Mouse (Mus musculus) MEL (cell line): ENCODE data around the gene Abtb1. TPM values are rescaled to one million over a fixed set of nuclear protein-coding genes. Genes with fewer than 3 reads are reported as not detected.

Experiments used
- DNase-seq: peaks from one replicate; pipeline ENCODE4 v3.0.0; 2011; ENCODE audit warnings: low read depth, low spot score
- H3K27ac ChIP-seq: 2 replicates; pipeline ENCODE4 v1.5.1; 2012; ENCODE audit warnings: low read depth, mild to moderate bottlenecking, control low read depth, low read length, moderate library complexity; ENCODE audit not compliant: control insufficient read depth
- H3K27me3 ChIP-seq, 2 experiments: fragments of 150-350 bp in 1 of 2; sonication (generic) in 1 of 2; 2 replicates each; pipeline ENCODE4 v1.6.1; 2012; ENCODE audit warnings: low read length in 2 of 2, mild to moderate bottlenecking in 2 of 2, improper control_type of control experiment in 1 of 2, moderate library complexity in 1 of 2; ENCODE audit not compliant: insufficient read depth in 2 of 2, control insufficient read depth in 1 of 2
- H3K36me3 ChIP-seq, 2 experiments: 2 replicates each; pipeline ENCODE4 v1.6.1; 2012 to 2014; ENCODE audit warnings: low read length in 2 of 2, improper control_type of control experiment in 1 of 2, inconsistent platforms in 1 of 2, mild to moderate bottlenecking in 1 of 2; ENCODE audit not compliant: insufficient read depth in 2 of 2, control insufficient read depth in 1 of 2
- H3K4me1 ChIP-seq, 2 experiments: fragments of 150-350 bp in 1 of 2; sonication (generic) in 1 of 2; 2 replicates each; pipeline ENCODE4 v1.6.1; 2012; ENCODE audit warnings: low read length in 2 of 2, improper control_type of control experiment in 1 of 2, mild to moderate bottlenecking in 1 of 2; ENCODE audit not compliant: insufficient read depth in 2 of 2, control insufficient read depth in 1 of 2
- H3K4me3 ChIP-seq, 2 experiments: fragments of 150-350 bp in 1 of 2; sonication (generic) in 1 of 2; 2 replicates each; pipeline ENCODE4 v1.5.1; 2012; ENCODE audit warnings: low read depth in 2 of 2, low read length in 2 of 2, mild to moderate bottlenecking in 2 of 2, moderate library complexity in 2 of 2, control low read depth in 1 of 2, improper control_type of control experiment in 1 of 2; ENCODE audit not compliant: control insufficient read depth in 1 of 2, insufficient read depth in 1 of 2
- H3K79me2 ChIP-seq: 2 replicates; pipeline ENCODE4 v1.6.1; 2012; ENCODE audit warnings: mild to moderate bottlenecking, low read length, moderate library complexity; ENCODE audit not compliant: control insufficient read depth, poor library complexity, insufficient read depth
- H3K9ac ChIP-seq: 2 replicates; pipeline ENCODE4 v1.6.1; 2012; ENCODE audit warnings: low read depth, mild to moderate bottlenecking, control low read depth, low read length, moderate library complexity; ENCODE audit not compliant: control insufficient read depth, poor library complexity, severe bottlenecking
- H3K9me3 ChIP-seq: fragments of 150-350 bp; sonication (generic); replicated peaks from 2 replicates; pipeline ENCODE4 v1.6.1; 2012; ENCODE audit warnings: mild to moderate bottlenecking, low read length, improper control_type of control experiment, moderate library complexity; ENCODE audit not compliant: insufficient read depth
- CHD1 ChIP-seq: IDR thresholded peaks from 2 replicates; pipeline ENCODE4 v1.6.1; 2012; ENCODE audit warnings: low read depth, mild to moderate bottlenecking, inconsistent platforms, low read length, improper control_type of control experiment
- CHD2 ChIP-seq: IDR thresholded peaks from 2 replicates; pipeline ENCODE4 v1.6.1; 2011; ENCODE audit warnings: low read length, improper control_type of control experiment
- CTCF ChIP-seq, 3 experiments: IDR thresholded peaks in 2 of 3; conservative IDR thresholded peaks in 1 of 3; 2 replicates each; pipeline ENCODE4 v1.5.1; 2011 to 2012; ENCODE audit warnings: low read length in 3 of 3, low read depth in 2 of 3, mild to moderate bottlenecking in 2 of 3, improper control_type of control experiment in 1 of 3, inconsistent platforms in 1 of 3, mixed read lengths in 1 of 3, moderate library complexity in 1 of 3; ENCODE audit not compliant: control insufficient read depth in 1 of 3, insufficient read depth in 1 of 3, poor library complexity in 1 of 3, severe bottlenecking in 1 of 3
- E2F4 ChIP-seq: IDR thresholded peaks from 2 replicates; pipeline ENCODE4 v1.6.1; 2011; ENCODE audit warnings: low read depth, low read length, improper control_type of control experiment, borderline replicate concordance
- EP300 ChIP-seq, 2 experiments: IDR thresholded peaks; 2 replicates each; pipeline ENCODE4 v1.6.1; 2011; ENCODE audit warnings: improper control_type of control experiment in 2 of 2, low read length in 2 of 2, low read depth in 1 of 2, mild to moderate bottlenecking in 1 of 2
- ETS1 ChIP-seq: IDR thresholded peaks from 2 replicates; pipeline ENCODE4 v1.6.1; 2012; ENCODE audit warnings: low read depth, mild to moderate bottlenecking, inconsistent platforms, low read length, improper control_type of control experiment, moderate library complexity
- GATA1 ChIP-seq: IDR thresholded peaks from 2 replicates; pipeline ENCODE4 v1.6.1; 2011; ENCODE audit warnings: low read depth, low read length, improper control_type of control experiment
- HCFC1 ChIP-seq: IDR thresholded peaks from 2 replicates; pipeline ENCODE4 v1.6.1; 2012; ENCODE audit warnings: low read depth, mild to moderate bottlenecking, inconsistent platforms, low read length, improper control_type of control experiment, moderate library complexity
- MEF2A ChIP-seq: IDR thresholded peaks from 2 replicates; pipeline ENCODE4 v1.6.1; 2014; ENCODE audit warnings: low read depth, mild to moderate bottlenecking, inconsistent platforms, low read length, improper control_type of control experiment; ENCODE audit not compliant: poor library complexity, insufficient replicate concordance, severe bottlenecking; ENCODE audit errors: extremely low read depth
- MXI1 ChIP-seq: IDR thresholded peaks from 2 replicates; pipeline ENCODE4 v1.6.1; 2011; ENCODE audit warnings: mild to moderate bottlenecking, low read depth, low read length, improper control_type of control experiment
- MYB ChIP-seq: IDR thresholded peaks from 2 replicates; pipeline ENCODE4 v1.6.1; 2011; ENCODE audit warnings: mild to moderate bottlenecking, low read depth, low read length, improper control_type of control experiment
- NRF1 ChIP-seq: IDR thresholded peaks from 2 replicates; pipeline ENCODE4 v1.6.1; 2014; ENCODE audit warnings: low read depth, mild to moderate bottlenecking, inconsistent platforms, low read length, improper control_type of control experiment, moderate library complexity; ENCODE audit not compliant: poor library complexity, insufficient read depth, severe bottlenecking
- POLR2AphosphoS2 ChIP-seq: IDR thresholded peaks from 2 replicates; pipeline ENCODE4 v1.6.1; 2011; ENCODE audit warnings: low read length, improper control_type of control experiment
- SIN3A ChIP-seq: IDR thresholded peaks from 2 replicates; pipeline ENCODE4 v1.6.1; 2012; ENCODE audit warnings: low read length, improper control_type of control experiment, inconsistent platforms
- SMC3 ChIP-seq: IDR thresholded peaks from 2 replicates; pipeline ENCODE4 v1.6.1; 2011; ENCODE audit warnings: low read depth, low read length, improper control_type of control experiment
- TBP ChIP-seq: IDR thresholded peaks from 2 replicates; pipeline ENCODE4 v1.8.0; 2011; ENCODE audit warnings: low read depth, low read length, improper control_type of control experiment
- UBTF ChIP-seq: IDR thresholded peaks from 2 replicates; pipeline ENCODE4 v1.6.1; 2012; ENCODE audit warnings: low read depth, mild to moderate bottlenecking, inconsistent platforms, low read length, improper control_type of control experiment, moderate library complexity, borderline replicate concordance; ENCODE audit not compliant: insufficient read depth
- USF2 ChIP-seq, 2 experiments: IDR thresholded peaks; 2 replicates each; pipeline ENCODE4 v1.6.1; 2011 to 2012; ENCODE audit warnings: improper control_type of control experiment in 2 of 2, low read length in 2 of 2, borderline replicate concordance in 1 of 2, inconsistent platforms in 1 of 2, low read depth in 1 of 2, mild to moderate bottlenecking in 1 of 2; ENCODE audit not compliant: insufficient read depth in 1 of 2
- ZC3H11A ChIP-seq: IDR thresholded peaks from 2 replicates; pipeline ENCODE4 v1.6.1; 2012; ENCODE audit warnings: low read depth, mild to moderate bottlenecking, inconsistent platforms, low read length, improper control_type of control experiment
- ZMIZ1 ChIP-seq: IDR thresholded peaks from 2 replicates; pipeline ENCODE4 v1.6.1; 2012; ENCODE audit warnings: low read depth, mild to moderate bottlenecking, inconsistent platforms, low read length, improper control_type of control experiment, moderate library complexity
- ZNF384 ChIP-seq: IDR thresholded peaks from 2 replicates; pipeline ENCODE4 v1.6.1; 2012; ENCODE audit warnings: low read depth, mild to moderate bottlenecking, inconsistent platforms, low read length, improper control_type of control experiment
- polyA plus RNA-seq, 2 experiments: library from polyadenylated mRNA; stranded (reverse) in 1 of 2; unstranded in 1 of 2; fragments of >175 nt in 1 of 2; fragments of >200 nt in 1 of 2; gene quantifications; 2 replicates each; pipeline versions ENCODE4 v1.2.1 to v1.2.4; 2012; ENCODE audit warnings: low replicate concordance in 2 of 2, low read depth in 1 of 2; ENCODE audit not compliant: insufficient read length in 2 of 2, insufficient read depth in 1 of 2, missing spikeins in 1 of 2
- total RNA-seq: library from RNA; depleted of rRNA; stranded (reverse); fragments of 300-350 nt; gene quantifications from 2 replicates; pipeline ENCODE4 v1.2.3, GENCODE M21; 2012

The Abtb1 gene
- total and polyA plus RNA-seq, 3 experiments, result 7.4 to 16.9 TPM; not detected in 1

- Histone ChIP-seq H3K9me3 (no peaks in the 10 kb centered on the region), H3K4me1 (peaks cover 2 to 6% of the 10 kb centered on the region in 2 experiments; a peak in 2 of 4 replicates), H3K27ac (no peak overlapping the region), H3K79me2 (no peaks in the 10 kb centered on the region; the same call in 1 of the 2 replicates), H3K36me3 (no peaks in the 10 kb centered on the region), H3K9ac (no peak overlapping the region), H3K27me3 (peaks cover 1 to 2% of the 10 kb centered on the region in 2 experiments; a peak in 2 of 4 replicates), H3K4me3 (no peak overlapping the region)
- no peak for DNase-seq
- TF ChIP-seq ZNF384 (no peak), CTCF (IDR thresholded peaks at IDR 0.05 in 2 of 3, conservative IDR thresholded peaks at IDR 0.05 in 1 of 3; ENCODE audit: control insufficient read depth in 1 of 3, insufficient read depth in 1 of 3, low read depth in 2 of 3, low read length in 3 of 3, poor library complexity in 1 of 3, severe bottlenecking in 1 of 3) (no peak), NRF1 (no peak), HCFC1 (no peak), USF2 (IDR thresholded peaks at IDR 0.05; ENCODE audit: borderline replicate concordance in 1 of 2, insufficient read depth in 1 of 2, low read depth in 1 of 2, low read length in 2 of 2) (no peak), TBP (no peak), GATA1 (no peak), MYB (no peak), CHD2 (no peak), CHD1 (no peak), ZC3H11A (no peak), E2F4 (no peak)
- TF ChIP-seq, all 39 proteins: peak for 0
These were observed 1.5 kb upstream of the Abtb1 start for GRCm38 (mm10) chr6:88843241-88843640.

GRCm38 (mm10) chr6:88842731-88843151, 957 bp upstream of the Abtb1 start:
- Histone ChIP-seq H3K4me1 (peaks cover 2 to 6% of the 10 kb centered on the region in 2 experiments; a peak in 2 of 4 replicates), H3K9ac (peak overlapping the region; percentile 68), H3K27ac (no peak overlapping the region), H3K79me2 (no peaks in the 10 kb centered on the region; the same call in 1 of the 2 replicates), H3K9me3 (no peaks in the 10 kb centered on the region), H3K4me3 (peak overlapping the region; percentile 64 to 67)
- peak; percentile 36 for DNase-seq
- TF ChIP-seq SIN3A (no peak), SMC3 (no peak), MEF2A (no peak), EP300 (IDR thresholded peaks at IDR 0.05; ENCODE audit: low read depth in 1 of 2, low read length in 2 of 2) (no peak), UBTF (no peak), NRF1 (no peak), ETS1 (no peak), ZMIZ1 (no peak), POLR2AphosphoS2 (no peak), MXI1 (no peak)
- TF ChIP-seq, all 39 proteins: peak for 0
- Histone ChIP-seq H3K27me3 (peaks cover 1 to 2% of the 10 kb centered on the region in 2 experiments; a peak in 2 of 4 replicates), H3K36me3 (no peaks in the 10 kb centered on the region)
